Mouse (Mus musculus): ENCODE data around the gene Nos1.

The Nos1 gene

GRCm38 (mm10) chr5:117898055-117898806, 117.4 kb downstream of the Nos1 start:
- DNase-seq (ENCODE audit: low read depth, low spot score) = peak; percentile 79

GRCm38 (mm10) chr5:117899361-117899760, 118.5 kb downstream of the Nos1 start:
- no peak for DNase-seq (ENCODE audit: low read depth, low spot score)

- peak; percentile 62 for DNase-seq (ENCODE audit: low read depth, low spot score)
These were observed 120.3 kb downstream of the Nos1 start for GRCm38 (mm10) chr5:117900921-117901705.

- no peak for DNase-seq (ENCODE audit: low read depth, low spot score)
These were observed 122.7 kb downstream of the Nos1 start for GRCm38 (mm10) chr5:117903534-117903933.

GRCm38 (mm10) chr5:117905728-117906127, 124.9 kb downstream of the Nos1 start:
- no peak for DNase-seq (ENCODE audit: low read depth, low spot score)

GRCm38 (mm10) chr5:117909524-117909923, 128.7 kb downstream of the Nos1 start:
- no peak for DNase-seq (ENCODE audit: low read depth, low spot score)

GRCm38 (mm10) chr5:117916349-117916748, 135.5 kb downstream of the Nos1 start:
- no peak for DNase-seq (ENCODE audit: low read depth, low spot score)

- peak; percentile 53 for DNase-seq (ENCODE audit: low read depth, low spot score)
These were observed 136.1 kb downstream of the Nos1 start for GRCm38 (mm10) chr5:117916906-117917305.

- DNase-seq (ENCODE audit: low read depth, low spot score) = no peak
These were observed 141.1 kb downstream of the Nos1 start for GRCm38 (mm10) chr5:117921786-117922528.

- peak; percentile 55 for DNase-seq (ENCODE audit: low read depth, low spot score)
These were observed 142.9 kb downstream of the Nos1 start for GRCm38 (mm10) chr5:117923688-117924087.

GRCm38 (mm10) chr5:117928553-117928952, 147.7 kb downstream of the Nos1 start:
- DNase-seq (ENCODE audit: low read depth, low spot score) = peak; percentile 59

- no peak for DNase-seq (ENCODE audit: low read depth, low spot score)
These were observed 151.4 kb downstream of the Nos1 start for GRCm38 (mm10) chr5:117932222-117932621.

GRCm38 (mm10) chr5:117932862-117933261, 152.0 kb downstream of the Nos1 start:
- peak; percentile 82 for DNase-seq (ENCODE audit: low read depth, low spot score)

- DNase-seq (ENCODE audit: low read depth, low spot score) = no peak
These were observed 155.5 kb downstream of the Nos1 start for GRCm38 (mm10) chr5:117936346-117936745.

GRCm38 (mm10) chr5:117937186-117937585, 156.4 kb downstream of the Nos1 start:
- no peak for DNase-seq (ENCODE audit: low read depth, low spot score)

GRCm38 (mm10) chr5:117938182-117938581, 157.3 kb downstream of the Nos1 start:
- peak; percentile 85 for DNase-seq (ENCODE audit: low read depth, low spot score)

GRCm38 (mm10) chr5:117939402-117939801, 158.6 kb downstream of the Nos1 start:
- DNase-seq (ENCODE audit: low read depth, low spot score) = no peak

- DNase-seq (ENCODE audit: low read depth, low spot score) = peak; percentile 81
These were observed 160.7 kb downstream of the Nos1 start for GRCm38 (mm10) chr5:117941552-117941951.

- no peak for DNase-seq (ENCODE audit: low read depth, low spot score)
These were observed 165.8 kb downstream of the Nos1 start for GRCm38 (mm10) chr5:117946605-117947004.

GRCm38 (mm10) chr5:117949393-117949792, 168.6 kb downstream of the Nos1 start:
- DNase-seq (ENCODE audit: low read depth, low spot score) = peak; percentile 57

GRCm38 (mm10) chr5:117953893-117954292, 173.1 kb downstream of the Nos1 start:
- no peak for DNase-seq (ENCODE audit: low read depth, low spot score)

- DNase-seq (ENCODE audit: low read depth, low spot score) = no peak
These were observed 173.6 kb downstream of the Nos1 start for GRCm38 (mm10) chr5:117954429-117954828.
